Mouse (Mus musculus) kidney, adult 9 months (tissue): ENCODE measurements at regions not wholly inside any gene's neighbourhood (a gene's known extent, or its start where the extent isn't known, plus 50 kb on each side); places are given as distances from the start of the nearest gene placed in this dataset.

Source experiments
- DNase-seq: peaks from one replicate; pipeline ENCODE4 v3.0.0; 2022

GRCm38 (mm10) chr12:54577235-54577634, 79.1 kb downstream of the Sptssa start:
- no peak for DNase-seq

DNA sequence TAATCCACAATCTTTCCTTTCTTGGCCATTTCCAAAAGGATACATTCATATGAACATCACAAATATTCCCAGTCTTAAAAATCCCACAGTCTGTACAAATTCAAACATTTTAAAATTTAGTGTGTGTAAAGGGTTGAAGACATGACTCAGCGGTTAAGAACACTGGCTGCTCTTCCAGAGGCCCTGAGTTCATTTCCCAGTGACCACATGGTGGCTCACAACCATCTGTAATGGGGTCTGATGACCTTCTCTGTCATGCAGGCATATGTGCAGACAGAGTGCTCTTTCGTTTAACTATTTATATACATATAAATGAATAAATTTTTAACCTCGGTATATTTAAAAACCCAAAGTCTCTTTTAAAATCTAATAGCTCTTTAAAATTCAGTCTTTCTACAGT, 79.6 kb downstream of the Sptssa start:
- DNase-seq = peak; percentile 13

GRCm38 (mm10) chr12:54572866-54573265, 83.5 kb downstream of the Sptssa start:
- no peak for DNase-seq

DNA sequence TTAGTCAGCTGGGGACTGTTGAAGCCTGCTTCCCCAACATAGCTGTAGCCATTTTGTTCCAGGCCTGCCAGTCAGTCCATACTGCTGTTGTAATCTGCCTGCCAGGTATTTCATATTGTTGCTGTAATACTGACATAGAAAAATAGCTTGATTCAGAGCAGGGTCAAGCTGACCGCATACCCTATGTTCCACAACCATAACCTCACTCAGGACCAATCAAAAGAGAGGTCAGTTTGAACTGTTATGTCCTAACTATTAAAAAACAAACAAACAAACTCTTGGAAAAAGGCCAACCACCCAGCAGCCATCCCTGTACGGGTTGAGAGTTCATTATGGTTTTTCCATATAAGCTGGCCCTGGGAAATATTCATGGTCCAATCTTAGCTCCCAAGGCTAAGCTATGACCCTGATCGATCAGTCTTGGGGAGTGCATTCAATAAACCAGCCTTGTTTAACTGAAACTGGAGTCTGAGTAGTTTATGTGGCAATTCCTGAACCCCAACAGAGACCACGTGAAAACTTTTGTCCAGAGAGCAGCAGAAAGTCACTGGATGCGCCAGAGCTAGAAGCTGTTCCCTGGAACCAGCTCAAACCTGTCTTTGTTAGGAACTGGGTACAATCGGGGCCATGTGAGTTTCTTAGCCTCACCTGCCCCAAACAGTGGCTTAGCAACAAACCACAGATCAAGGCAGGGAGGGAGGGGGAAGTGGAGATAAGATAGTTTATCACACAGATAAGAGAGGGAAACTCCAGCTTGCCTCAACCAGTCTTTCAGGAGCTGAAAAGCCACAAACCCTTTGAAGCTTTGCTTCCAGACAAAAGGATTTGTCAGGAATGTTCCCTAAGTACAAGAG, 88.1 kb downstream of the Sptssa start:
- no peak for DNase-seq

DNA sequence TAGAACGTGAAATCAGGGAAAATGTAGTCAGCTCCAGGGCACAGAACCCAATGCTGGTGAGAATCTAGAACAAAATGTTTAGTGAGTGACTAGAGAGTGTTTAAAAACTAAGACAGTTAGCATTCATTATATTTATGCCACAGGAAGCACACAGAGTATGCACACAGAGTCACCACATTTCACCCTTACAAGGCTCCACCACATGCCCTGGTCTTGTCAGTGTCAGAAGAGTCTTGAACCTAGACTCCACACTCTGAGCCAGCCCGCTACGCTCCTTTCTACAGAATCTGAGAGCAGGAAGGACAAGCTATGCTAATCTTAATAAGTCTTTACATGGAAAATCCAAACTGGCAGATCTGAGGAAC, 89.0 kb downstream of the Sptssa start:
- no peak for DNase-seq

- no peak for DNase-seq
Observed at GRCm38 (mm10) chr12:54566532-54567425, 89.6 kb downstream of the Sptssa start.

- no peak for DNase-seq
Observed at GRCm38 (mm10) chr12:54561981-54562380, 94.4 kb downstream of the Sptssa start.

GRCm38 (mm10) chr12:54558106-54558505, 98.3 kb downstream of the Sptssa start:
- DNase-seq = peak; percentile 42

DNA sequence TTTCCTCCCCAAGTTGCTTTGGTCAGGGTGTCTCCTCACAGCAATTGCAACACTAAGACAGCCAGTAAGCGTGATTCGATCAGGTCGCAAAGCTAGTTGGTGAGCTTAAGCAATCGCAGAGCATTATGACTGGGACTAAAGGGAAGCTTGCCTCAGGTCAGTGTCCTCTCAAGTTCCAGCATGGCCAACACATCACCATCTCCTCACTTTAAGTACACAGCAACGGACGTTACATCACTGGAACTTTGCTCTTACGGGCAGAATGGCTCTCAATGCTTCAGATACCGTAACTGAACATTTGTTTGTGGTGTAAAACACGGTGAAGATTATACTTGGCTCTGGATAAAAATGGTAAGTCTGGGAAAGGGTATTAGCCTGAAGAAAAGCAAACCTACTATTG, 106.7 kb downstream of the Sptssa start:
- DNase-seq = no peak

- peak; percentile 63 for DNase-seq
Observed at GRCm38 (mm10) chr12:54545821-54546608, 110.4 kb downstream of the Sptssa start.

- no peak for DNase-seq
Observed at GRCm38 (mm10) chr12:54538320-54538705, 118.1 kb downstream of the Sptssa start.

DNA sequence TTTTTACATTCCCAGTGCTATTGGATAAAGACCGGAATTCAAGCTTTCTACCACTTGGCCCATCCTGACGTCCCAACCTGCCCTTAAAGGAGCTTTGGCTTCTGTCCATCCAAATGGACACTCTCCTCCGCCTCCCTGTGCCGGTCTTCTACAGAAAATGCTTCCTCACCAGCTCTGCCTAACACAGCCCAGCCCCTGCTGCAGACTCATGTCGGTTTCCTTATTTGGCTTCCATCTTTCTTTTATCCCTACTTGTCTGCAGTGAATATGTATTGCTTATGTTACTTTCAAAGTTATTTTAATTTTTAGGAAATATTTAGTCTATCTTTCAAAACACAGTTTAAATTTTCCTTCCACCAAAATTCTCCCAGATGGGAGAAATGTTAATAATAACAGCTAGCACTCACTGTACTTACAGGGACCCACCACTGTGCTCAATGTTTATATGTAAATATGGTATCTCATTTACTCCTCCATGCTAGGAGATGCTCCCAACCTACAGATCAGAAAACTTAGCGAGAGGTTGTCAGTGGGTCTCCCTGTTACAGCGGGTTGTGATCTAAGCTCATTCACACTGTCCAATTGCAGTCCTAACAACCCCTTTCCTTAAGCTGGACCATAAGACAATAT, 118.6 kb downstream of the Sptssa start:
- no peak for DNase-seq

DNA sequence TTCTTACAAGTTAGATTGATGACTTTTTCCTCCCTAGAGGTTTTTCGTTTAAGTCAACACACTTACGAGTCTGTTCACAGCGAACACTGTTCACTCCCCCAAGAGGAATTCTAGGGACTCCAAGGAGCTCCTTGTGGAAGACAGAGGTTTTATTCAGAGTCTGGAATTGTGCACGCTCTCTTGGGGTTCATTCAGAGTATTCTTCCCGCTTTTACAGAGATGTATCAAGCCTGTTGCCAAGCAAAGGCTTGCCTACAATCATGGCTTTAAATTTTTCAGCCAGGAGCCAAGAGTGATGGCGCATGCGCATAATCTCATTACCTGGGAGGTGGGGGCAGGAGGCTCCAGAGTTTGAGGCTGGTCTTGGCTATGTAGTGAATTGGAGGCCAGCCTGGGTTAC, 119.4 kb downstream of the Sptssa start:
- DNase-seq = no peak

DNA sequence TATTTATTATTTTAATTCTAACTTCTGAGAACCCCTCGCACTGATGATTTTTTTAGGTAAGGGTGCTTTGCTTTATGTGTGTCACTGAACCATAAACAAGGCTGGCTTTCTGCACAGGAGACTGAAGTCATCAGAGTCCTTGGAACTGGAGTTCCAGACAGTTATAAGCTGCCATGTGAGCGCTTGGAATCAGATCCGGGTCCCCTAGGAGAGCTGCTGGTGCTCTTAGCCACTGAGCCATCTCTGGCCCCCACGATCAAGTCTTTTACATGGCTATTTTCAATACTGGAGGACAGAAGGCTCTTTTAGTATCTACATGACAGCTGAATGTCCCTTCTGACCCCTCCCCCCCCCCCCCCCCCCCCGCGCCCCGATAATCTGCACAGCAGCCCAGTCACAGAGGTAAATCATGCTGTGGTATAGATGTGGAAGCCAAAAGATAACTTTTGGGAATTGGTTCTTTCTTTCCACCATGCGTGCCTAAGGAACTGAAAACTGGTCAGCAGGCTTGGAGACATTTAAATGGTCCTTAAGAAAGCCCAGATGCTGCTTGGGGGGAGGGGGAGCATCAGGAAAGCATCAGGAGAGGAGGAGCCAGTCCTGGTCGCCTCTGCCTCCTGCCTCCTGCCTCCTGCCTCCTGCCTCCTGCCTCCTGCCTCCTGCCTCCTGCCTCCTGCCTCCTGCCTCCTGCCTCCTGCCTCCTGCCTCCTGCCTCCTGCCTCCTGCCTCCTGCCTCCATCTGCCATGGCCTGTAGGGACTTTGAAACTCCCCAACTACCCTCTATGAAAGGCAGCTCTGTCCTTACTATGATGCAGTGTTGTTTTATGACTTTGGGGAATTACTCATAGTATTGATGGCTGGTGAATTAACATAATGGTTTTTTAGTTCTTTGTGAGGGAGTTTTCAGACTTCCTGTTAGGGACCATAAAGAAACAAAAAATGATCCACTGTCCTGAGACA, 120.5 kb downstream of the Sptssa start:
- no peak for DNase-seq

DNA sequence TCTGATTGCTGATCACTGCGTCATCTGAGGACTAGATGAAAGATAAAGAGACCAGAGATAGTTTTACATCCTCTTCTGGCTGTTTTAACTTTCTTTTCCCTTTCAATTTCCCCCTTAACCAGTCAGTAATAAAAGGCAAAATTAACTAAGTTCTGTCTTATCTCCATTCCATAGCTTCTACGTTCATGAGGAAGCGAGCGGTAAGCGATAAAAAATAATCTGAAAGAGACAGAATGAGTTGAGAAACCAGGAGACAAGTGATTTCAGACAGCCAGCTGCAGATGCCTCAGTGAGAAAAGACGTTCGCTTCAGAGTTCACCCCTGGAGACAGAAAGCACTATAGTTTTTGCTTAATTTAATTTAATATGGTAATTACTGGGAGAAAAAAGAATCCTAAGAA, 121.5 kb downstream of the Sptssa start:
- no peak for DNase-seq

- no peak for DNase-seq
Observed at GRCm38 (mm10) chr12:54533134-54533533, 123.2 kb downstream of the Sptssa start.

- DNase-seq = no peak
Observed at GRCm38 (mm10) chr12:54532062-54532461, 124.3 kb downstream of the Sptssa start.

GRCm38 (mm10) chr12:54528046-54528445, 128.3 kb downstream of the Sptssa start:
- no peak for DNase-seq

- DNase-seq = no peak
Observed at GRCm38 (mm10) chr12:54527577-54527976, 128.8 kb downstream of the Sptssa start.

DNA sequence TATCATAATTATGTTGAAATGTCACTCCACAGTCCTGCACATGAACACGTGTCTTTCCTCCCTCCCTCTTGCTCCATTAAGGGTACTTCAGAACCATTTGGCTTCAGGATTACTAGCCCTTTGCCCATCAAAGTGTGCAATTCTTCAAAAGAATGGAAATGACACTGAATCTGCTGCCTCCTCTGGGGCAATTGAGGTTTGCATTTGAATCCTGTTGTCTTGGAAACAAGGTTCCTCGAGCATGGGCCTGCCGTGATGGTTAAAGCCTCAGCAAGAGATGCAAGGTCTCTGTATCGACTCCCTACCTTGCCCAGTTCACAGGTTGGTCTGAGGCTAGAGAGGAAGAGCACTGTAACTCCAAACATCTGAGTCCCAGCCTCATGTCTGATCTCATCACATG, 136.0 kb downstream of the Sptssa start:
- DNase-seq = no peak

- DNase-seq = no peak
Observed at GRCm38 (mm10) chr12:54519370-54519769, 137.0 kb downstream of the Sptssa start.

GRCm38 (mm10) chr12:54517265-54517664, 139.1 kb downstream of the Sptssa start:
- no peak for DNase-seq
